Mouse (Mus musculus) splenic B cell, adult 2 months (primary cell): ENCODE results near the gene Gm10318.

ENCODE experiments used
- DNase-seq: peaks from one replicate; pipeline ENCODE4 v3.0.0-alpha.2; 2011; ENCODE audit warnings: low read depth, low spot score
- H3K27me3 ChIP-seq: 2 replicates; pipeline ENCODE4 v1.6.1; 2012; ENCODE audit warnings: mild to moderate bottlenecking, low read length, moderate library complexity, mixed read lengths; ENCODE audit not compliant: control insufficient read depth, poor library complexity, insufficient read depth, severe bottlenecking
- H3K36me3 ChIP-seq: 2 replicates; pipeline ENCODE4 v1.6.1; 2012; ENCODE audit warnings: mild to moderate bottlenecking, low read length, moderate library complexity, mixed read lengths; ENCODE audit not compliant: control insufficient read depth, poor library complexity, insufficient read depth, severe bottlenecking

Gene Gm10318

DNA sequence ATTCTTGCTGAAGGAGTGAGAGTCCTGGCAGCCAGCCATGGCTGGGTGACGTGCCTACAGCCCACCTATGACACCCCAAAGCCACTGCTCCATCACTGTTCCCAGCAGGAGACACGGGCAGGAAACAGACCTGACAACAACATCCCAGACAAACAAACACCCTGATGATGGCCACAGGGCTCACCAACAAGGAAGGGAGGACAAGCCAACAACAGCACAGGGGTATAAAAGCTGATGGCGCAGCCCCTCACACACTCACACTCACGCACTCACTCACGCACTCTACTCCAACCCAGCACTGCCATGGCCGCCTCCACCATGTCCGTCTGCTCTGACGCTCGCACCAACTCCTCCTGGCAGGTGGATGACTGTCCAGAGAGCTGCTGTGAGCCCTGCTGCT, at the start of gene Gm10318:
Gene Gm10318 (plus strand): TSS at position 301 of the 400 bp plus-strand sequence.
- Histone ChIP-seq H3K36me3 (no peaks in the 10 kb centered on the region), H3K27me3 (no peaks in the 10 kb centered on the region)
- DNase-seq: no peak

- no peaks in the 10 kb centered on the region for H3K27me3 ChIP-seq
- H3K36me3 ChIP-seq: no peaks in the 10 kb centered on the region
- DNase-seq: no peak
Observed at GRCm38 (mm10) chr10:77804095-77804494, 48.6 kb upstream of the Gm10318 start.

- no peak for DNase-seq
- H3K27me3 ChIP-seq: no peaks in the 10 kb centered on the region
- no peaks in the 10 kb centered on the region for H3K36me3 ChIP-seq
Observed at GRCm38 (mm10) chr10:77811743-77812142, 40.9 kb upstream of the Gm10318 start, which contains the start of gene Gm9507. Gene Gm9507 (minus strand): TSS chr10:77811843.

DNA sequence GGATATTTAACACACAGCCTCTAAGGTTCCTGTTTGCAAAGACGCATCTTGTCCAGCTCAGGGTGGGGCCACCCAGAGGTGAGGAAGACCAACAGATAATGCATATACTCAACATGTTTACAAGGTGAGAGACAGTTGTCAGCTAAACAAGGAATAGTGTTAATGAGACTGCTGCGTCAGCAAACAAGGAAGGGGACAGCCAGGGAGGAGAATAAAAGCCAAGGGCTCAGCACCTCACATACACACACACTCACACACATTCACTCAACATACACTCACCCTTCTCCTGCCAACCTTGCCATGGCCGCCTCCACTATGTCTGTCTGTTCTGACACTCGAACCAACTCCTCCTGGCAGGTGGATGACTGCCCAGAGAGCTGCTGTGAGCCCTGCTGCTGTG, 38.3 kb upstream of the Gm10318 start, which contains the start of gene Gm2696:
Gene Gm2696 (plus strand): TSS at position 301 of the 400 bp plus-strand sequence.
- no peak for DNase-seq
- Histone ChIP-seq H3K27me3 (no peaks in the 10 kb centered on the region), H3K36me3 (no peaks in the 10 kb centered on the region)

GRCm38 (mm10) chr10:77815514-77815913, 37.1 kb upstream of the Gm10318 start:
- DNase-seq: peak; percentile 49
- Histone ChIP-seq H3K36me3 (no peaks in the 10 kb centered on the region), H3K27me3 (no peaks in the 10 kb centered on the region)

- DNase-seq: no peak
- H3K36me3 ChIP-seq: no peaks in the 10 kb centered on the region
- no peaks in the 10 kb centered on the region for H3K27me3 ChIP-seq
Observed at GRCm38 (mm10) chr10:77818523-77818922, 34.1 kb upstream of the Gm10318 start.

GRCm38 (mm10) chr10:77819203-77819602, 33.5 kb upstream of the Gm10318 start:
- Histone ChIP-seq H3K36me3 (no peaks in the 10 kb centered on the region), H3K27me3 (no peaks in the 10 kb centered on the region)
- DNase-seq: no peak

GRCm38 (mm10) chr10:77826951-77827350, 25.7 kb upstream of the Gm10318 start, which contains the start of gene Krtap10-4:
Gene Krtap10-4 (minus strand): TSS chr10:77827095.
- no peaks in the 10 kb centered on the region for H3K36me3 ChIP-seq
- H3K27me3 ChIP-seq: no peaks in the 10 kb centered on the region
- no peak for DNase-seq

- Histone ChIP-seq H3K36me3 (no peaks in the 10 kb centered on the region), H3K27me3 (no peaks in the 10 kb centered on the region)
- DNase-seq: no peak
Observed at GRCm38 (mm10) chr10:77835647-77836046, 17.0 kb upstream of the Gm10318 start, which contains the start of gene Krtap10-10. Gene Krtap10-10 (plus strand): TSS chr10:77835947.

DNA sequence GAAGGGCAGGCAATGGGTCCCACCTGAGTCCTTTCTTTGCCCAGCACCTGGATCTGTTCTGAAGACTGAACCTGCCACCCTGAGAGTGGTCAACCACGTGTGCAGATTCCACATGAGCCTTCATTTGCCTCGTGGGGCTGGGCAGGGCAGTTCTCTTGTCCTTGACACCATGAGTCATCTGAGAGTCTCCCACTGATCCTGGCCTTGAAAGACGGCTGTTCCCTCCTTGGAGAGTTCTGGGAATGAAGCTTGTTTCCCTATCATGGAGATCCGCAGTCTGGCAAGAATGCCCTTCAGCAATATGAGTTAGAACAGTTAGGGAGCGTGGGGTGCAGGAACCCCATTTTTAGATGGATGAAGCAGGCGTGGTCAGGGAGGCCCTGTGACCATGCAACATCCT, 13.7 kb upstream of the Gm10318 start:
- no peak for DNase-seq
- H3K36me3 ChIP-seq: no peaks in the 10 kb centered on the region
- H3K27me3 ChIP-seq: no peaks in the 10 kb centered on the region

- H3K36me3 ChIP-seq: no peaks in the 10 kb centered on the region
- no peak for DNase-seq
- no peaks in the 10 kb centered on the region for H3K27me3 ChIP-seq
Observed at GRCm38 (mm10) chr10:77846503-77846902, 6.2 kb upstream of the Gm10318 start, which contains the start of gene Gm36176. Gene Gm36176 (plus strand): TSS chr10:77846803.

DNA sequence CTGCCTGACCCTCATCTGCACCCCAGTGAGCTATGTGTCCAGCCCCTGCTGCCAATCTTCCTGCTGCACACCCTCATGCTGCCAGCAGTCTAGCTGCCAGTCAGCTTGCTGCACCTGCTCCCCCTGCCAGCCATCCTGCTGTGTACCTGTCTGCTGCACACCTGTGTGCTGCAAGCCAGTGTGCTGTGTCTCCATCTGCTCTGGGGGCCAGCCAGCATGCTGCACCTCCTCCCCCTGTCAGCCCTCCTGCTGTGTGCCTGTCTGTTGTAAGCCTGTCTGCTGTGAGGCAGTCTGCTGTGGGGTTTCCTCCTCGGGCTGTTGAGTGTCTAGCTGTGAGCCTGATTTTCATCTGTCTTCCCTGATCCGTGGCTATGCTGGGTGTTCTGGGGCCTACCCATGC, 5.7 kb upstream of the Gm10318 start:
- DNase-seq: no peak
- H3K36me3 ChIP-seq: no peaks in the 10 kb centered on the region
- no peaks in the 10 kb centered on the region for H3K27me3 ChIP-seq

- Histone ChIP-seq H3K27me3 (no peaks in the 10 kb centered on the region), H3K36me3 (no peaks in the 10 kb centered on the region)
- no peak for DNase-seq
Observed at GRCm38 (mm10) chr10:77847538-77847937, 5.1 kb upstream of the Gm10318 start.

GRCm38 (mm10) chr10:77861675-77862074, 9.0 kb downstream of the Gm10318 start, which contains the start of gene Gm3285:
Gene Gm3285 (plus strand): TSS chr10:77861975.
- no peaks in the 10 kb centered on the region for H3K27me3 ChIP-seq
- DNase-seq: no peak
- H3K36me3 ChIP-seq: no peaks in the 10 kb centered on the region

DNA sequence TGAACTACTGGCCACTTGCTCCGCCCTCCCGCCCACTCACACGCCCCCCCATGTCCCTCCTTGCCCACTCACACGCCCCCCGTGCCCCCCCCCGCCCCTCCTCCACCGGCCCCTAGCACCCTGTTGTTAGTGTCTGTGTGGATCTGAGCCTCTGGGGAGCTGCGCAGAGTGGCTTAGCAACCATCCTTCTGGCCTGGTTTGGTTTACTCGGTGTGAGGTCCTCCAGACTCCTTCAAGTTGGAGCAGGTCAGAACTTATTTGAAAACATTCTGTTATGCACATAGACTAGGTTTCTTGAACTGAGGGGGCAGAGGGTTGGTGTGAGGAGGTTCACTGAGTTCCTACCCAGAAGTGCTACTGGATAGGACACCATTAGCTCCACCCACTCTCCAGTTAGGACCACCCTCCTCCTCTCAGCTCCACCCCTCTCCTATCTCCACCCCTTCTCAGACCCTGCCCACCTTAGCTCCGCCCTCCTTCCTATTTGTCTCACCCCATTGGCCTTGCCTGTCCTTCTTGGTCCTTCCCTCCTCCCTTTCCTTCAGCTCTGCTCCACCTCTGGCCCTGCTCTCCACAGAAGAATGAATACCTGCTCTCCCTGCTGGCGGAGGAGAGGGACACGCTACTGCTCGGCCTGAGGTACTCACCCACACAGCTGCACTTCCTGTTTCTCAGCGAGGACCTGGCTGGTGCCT, 11.6 kb downstream of the Gm10318 start:
- peak; percentile 77 for DNase-seq
- H3K36me3 ChIP-seq: no peaks in the 10 kb centered on the region
- H3K27me3 ChIP-seq: no peaks in the 10 kb centered on the region
